Mouse (Mus musculus) forebrain, postnatal 0 days (tissue): ENCODE measurements at regions not wholly inside any gene's neighbourhood (a gene's known extent, or its start where the extent isn't known, plus 50 kb on each side); places are given as distances from the start of the nearest gene placed in this dataset.

Experiments
- ATAC-seq: fragments of 200-750 bp; cut with Nextera tagmentation; 2 replicates; pipeline ENCODE4 v1.8.0; 2017; ENCODE audit warnings: mild to moderate bottlenecking, moderate library complexity
- DNase-seq: peaks from one replicate; pipeline ENCODE4 v3.0.0-alpha.2; 2015
- H3K27ac ChIP-seq: fragments of 300-500 bp; sonication (generic); 2 replicates; pipeline ENCODE4 v1.5.1; 2014; ENCODE audit warnings: low read depth, mild to moderate bottlenecking, antibody characterized with exemption, low read length, moderate library complexity, mixed read lengths
- H3K27me3 ChIP-seq: fragments of 300-500 bp; sonication (generic); 2 replicates; pipeline ENCODE4 v1.6.1; 2014; ENCODE audit warnings: mild to moderate bottlenecking, low read length, mixed read lengths; ENCODE audit not compliant: insufficient read depth
- H3K36me3 ChIP-seq: fragments of 300-500 bp; sonication (generic); 2 replicates; pipeline ENCODE4 v1.6.1; 2014; ENCODE audit warnings: mild to moderate bottlenecking, moderate library complexity; ENCODE audit not compliant: insufficient read depth
- H3K4me1 ChIP-seq: fragments of 300-500 bp; sonication (generic); 2 replicates; pipeline ENCODE4 v1.6.1; 2014; ENCODE audit warnings: antibody characterized with exemption; ENCODE audit not compliant: insufficient read depth
- H3K4me2 ChIP-seq: fragments of 300-500 bp; sonication (generic); 2 replicates; pipeline ENCODE4 v1.6.1; 2014; ENCODE audit warnings: low read depth, mild to moderate bottlenecking, moderate library complexity
- H3K4me3 ChIP-seq: fragments of 300-500 bp; sonication (generic); 2 replicates; pipeline ENCODE4 v1.5.1; 2014; ENCODE audit warnings: low read depth, low read length, mixed read lengths
- H3K9ac ChIP-seq: fragments of 300-500 bp; sonication (generic); 2 replicates; pipeline ENCODE4 v1.6.1; 2014; ENCODE audit warnings: mild to moderate bottlenecking
- H3K9me3 ChIP-seq: fragments of 300-500 bp; sonication (generic); 2 replicates; pipeline ENCODE4 v1.6.1; 2016; ENCODE audit warnings: low read length
- CTCF ChIP-seq: sonication (generic); IDR thresholded peaks from 2 replicates; pipeline ENCODE4 v1.5.1; 2016; ENCODE audit warnings: antibody characterized with exemption, control low read depth, low read depth
- WGBS: fragments of 180-500 bp; shearing (Covaris S2); extraction: QIAGEN DNeasy Blood & Tissue Kit; methylation state at CpG from one replicate; pipeline ENCODE4 v1.1.7; 2014; 5-methylcytosine and 5-hydroxymethylcytosine counted together

DNA sequence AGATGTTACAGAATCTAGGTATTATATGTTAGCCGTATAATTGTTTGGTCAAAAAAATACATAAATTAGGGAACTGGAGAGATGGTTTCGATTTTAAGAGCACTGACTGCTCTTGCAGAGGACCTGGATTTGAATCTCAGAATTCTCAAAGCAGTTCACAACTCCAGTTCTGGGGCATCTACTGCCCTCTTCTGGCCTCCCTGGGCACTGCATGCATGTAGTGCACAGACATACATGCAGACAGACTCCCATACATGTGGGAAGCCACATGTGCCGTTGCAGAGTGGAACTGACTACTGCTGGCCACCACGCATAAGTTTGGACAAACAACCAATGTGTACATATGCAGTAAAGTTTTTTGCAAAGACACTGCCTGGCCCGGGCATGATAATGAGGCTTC is 62.0 kb upstream of the Foxn2 start:
- H3K36me3 ChIP-seq, result no peaks in the 10 kb centered on the region
- no peak overlapping the region for H3K4me3 ChIP-seq
- 79% methylated on average over 5 of the region's 5 CpGs for WGBS
- peak; percentile 38 for TF ChIP-seq CTCF
- ATAC-seq (no peak), DNase-seq (no peak)
- H3K4me1 ChIP-seq, result no peaks in the 10 kb centered on the region
- no peak overlapping the region for H3K27ac ChIP-seq
- H3K4me2 ChIP-seq, result no peak overlapping the region
- no peaks in the 10 kb centered on the region; the same call in 1 of the 2 replicates for H3K9me3 ChIP-seq
- H3K27me3 ChIP-seq, result no peaks in the 10 kb centered on the region
- H3K9ac ChIP-seq, result no peak overlapping the region

DNA sequence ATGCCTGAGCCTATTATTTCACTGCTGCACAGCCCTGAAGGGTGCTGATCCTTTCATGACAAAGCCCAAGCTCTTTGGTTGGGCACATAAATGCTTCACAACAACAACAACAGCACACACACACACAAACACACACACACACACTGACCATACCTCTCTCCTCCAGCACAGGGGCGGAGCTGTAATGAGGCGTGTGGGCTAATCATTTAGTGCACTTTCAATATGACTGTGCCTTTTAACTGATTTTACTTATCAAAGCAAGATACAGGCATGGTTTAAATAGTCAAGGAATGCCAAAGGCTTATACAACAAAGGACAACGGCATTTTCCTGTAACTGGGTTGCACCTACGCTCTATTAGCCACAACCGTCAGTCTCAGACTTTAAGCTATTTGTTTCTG is 61.1 kb upstream of the Foxn2 start:
- WGBS, result 94% methylated on average over 5 of the region's 5 CpGs
- Histone ChIP-seq H3K27me3 (no peaks in the 10 kb centered on the region), H3K4me1 (no peaks in the 10 kb centered on the region), H3K27ac (no peak overlapping the region), H3K9ac (no peak overlapping the region), H3K36me3 (no peaks in the 10 kb centered on the region), H3K4me2 (no peak overlapping the region), H3K4me3 (no peak overlapping the region), H3K9me3 (no peaks in the 10 kb centered on the region; the same call in 1 of the 2 replicates)
- TF ChIP-seq CTCF, result no peak
- DNase-seq (no peak), ATAC-seq (no peak)

DNA sequence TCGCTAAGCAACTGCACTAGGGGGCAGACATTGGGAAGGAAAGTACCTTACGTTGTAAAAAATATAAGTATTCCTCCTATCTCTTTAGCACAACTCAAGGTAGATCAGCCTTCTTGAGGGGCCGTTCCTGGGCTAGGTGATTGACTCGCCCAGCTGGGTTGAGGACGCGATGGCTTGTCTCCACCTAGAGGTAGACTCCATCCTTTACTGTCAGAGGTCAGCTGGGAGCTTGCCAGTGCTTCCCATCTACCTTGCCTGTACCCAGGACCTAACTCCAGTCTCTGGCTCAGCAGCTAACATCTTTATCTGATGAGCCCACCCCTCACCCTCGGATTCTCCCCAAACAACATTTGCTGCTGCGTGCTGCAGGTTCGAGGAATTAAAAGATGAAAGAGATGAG is 59.4 kb upstream of the Foxn2 start:
- no peaks in the 10 kb centered on the region; the same call in 1 of the 2 replicates for H3K9me3 ChIP-seq
- WGBS, result 69% methylated on average over 9 of the region's 9 CpGs
- no peak for ATAC-seq
- H3K4me2 ChIP-seq, result no peak overlapping the region
- no peak for TF ChIP-seq CTCF
- no peaks in the 10 kb centered on the region for H3K36me3 ChIP-seq
- no peaks in the 10 kb centered on the region for H3K4me1 ChIP-seq
- no peak overlapping the region for H3K4me3 ChIP-seq
- no peak for DNase-seq
- H3K9ac ChIP-seq, result no peak overlapping the region
- H3K27ac ChIP-seq, result no peak overlapping the region
- H3K27me3 ChIP-seq, result no peaks in the 10 kb centered on the region

GRCm38 (mm10) chr17:88383447-88383846 is 57.1 kb upstream of the Foxn2 start:
- ATAC-seq (no peak), DNase-seq (no peak)
- H3K4me1 ChIP-seq, result no peaks in the 10 kb centered on the region
- H3K36me3 ChIP-seq, result no peaks in the 10 kb centered on the region
- WGBS, result 80% methylated on average over 4 of the region's 4 CpGs
- H3K4me2 ChIP-seq, result no peak overlapping the region
- H3K27ac ChIP-seq, result no peak overlapping the region
- TF ChIP-seq CTCF, result no peak
- no peak overlapping the region for H3K9ac ChIP-seq
- H3K27me3 ChIP-seq, result no peaks in the 10 kb centered on the region
- H3K4me3 ChIP-seq, result no peak overlapping the region
- H3K9me3 ChIP-seq, result no peaks in the 10 kb centered on the region; the same call in 1 of the 2 replicates

DNA sequence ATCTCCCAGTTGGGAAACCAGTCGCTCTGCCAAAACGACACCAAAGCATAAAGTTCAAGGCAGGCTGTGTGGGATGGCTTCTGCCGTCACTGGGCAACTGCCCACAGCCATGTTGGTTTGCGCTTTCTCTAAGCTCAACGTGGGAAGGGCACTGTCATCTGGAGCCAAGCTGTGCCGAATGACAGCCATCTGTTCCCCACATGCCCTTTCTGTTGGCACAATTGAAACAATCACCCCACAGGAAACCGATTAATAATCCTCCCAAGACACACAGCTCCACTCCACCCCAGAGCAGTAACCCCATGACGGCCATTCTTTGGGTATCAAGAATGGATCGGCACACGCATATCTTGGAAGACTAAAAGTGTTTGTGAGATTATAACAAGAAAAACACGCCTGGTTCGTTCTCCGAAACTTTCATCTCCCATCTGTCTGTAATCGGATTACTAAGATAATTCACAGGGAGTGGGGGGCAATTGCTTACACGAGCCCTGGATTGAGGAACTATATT is 52.0 kb upstream of the Foxn2 start:
- DNase-seq (no peak), ATAC-seq (0 out of 2 replicates have a peak, but pooled peaks have one; percentile 23)
- H3K9me3 ChIP-seq, result no peaks in the 10 kb centered on the region
- 48% methylated on average over 15 of the region's 15 CpGs for WGBS
- no peak overlapping the region for H3K4me2 ChIP-seq
- H3K4me3 ChIP-seq, result no peak overlapping the region
- no peak for TF ChIP-seq CTCF
- no peaks in the 10 kb centered on the region for H3K4me1 ChIP-seq
- no peaks in the 10 kb centered on the region for H3K27me3 ChIP-seq
- H3K27ac ChIP-seq, result no peak overlapping the region
- no peak overlapping the region for H3K9ac ChIP-seq
- H3K36me3 ChIP-seq, result no peaks in the 10 kb centered on the region

DNA sequence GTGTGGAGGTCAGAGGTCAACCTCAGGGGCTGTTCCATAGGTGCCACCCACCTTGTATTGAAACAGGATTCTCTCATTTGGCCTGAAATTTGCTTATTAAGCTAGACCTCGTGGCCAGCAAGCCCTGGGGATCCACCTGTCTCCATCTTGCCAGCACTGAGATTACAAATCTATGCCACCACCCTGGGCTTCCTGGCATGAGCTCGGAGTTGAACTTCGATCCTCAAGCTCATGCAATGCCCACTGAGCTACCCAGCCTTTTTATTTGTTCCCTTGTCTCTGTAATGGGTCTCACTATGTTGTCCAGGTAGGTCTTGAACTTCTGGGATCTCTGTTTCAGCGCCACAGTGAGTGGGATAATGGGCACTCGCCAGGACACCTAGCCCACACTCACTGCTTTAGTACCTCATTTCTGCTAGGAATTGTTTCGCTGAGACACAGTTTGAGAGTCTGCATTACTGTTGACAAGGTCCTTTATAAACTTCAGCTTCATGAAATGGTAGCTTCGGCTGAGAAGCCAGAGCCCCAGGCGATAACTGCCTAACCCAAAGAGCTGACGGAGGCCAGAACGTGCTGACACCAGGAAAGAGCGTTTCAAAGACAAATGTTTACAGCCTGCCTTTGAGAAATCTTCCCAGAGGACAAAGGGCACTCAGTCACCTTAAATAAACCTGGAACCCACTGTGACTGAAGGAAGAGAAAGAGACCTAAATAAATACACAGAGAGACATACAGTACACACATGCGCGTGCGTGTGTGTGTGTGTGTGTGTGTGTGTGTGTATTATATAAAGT is 50.6 kb upstream of the Foxn2 start:
- Histone ChIP-seq H3K27ac (no peak overlapping the region), H3K4me1 (no peaks in the 10 kb centered on the region), H3K4me3 (no peak overlapping the region), H3K27me3 (no peaks in the 10 kb centered on the region), H3K9ac (no peak overlapping the region), H3K4me2 (no peak overlapping the region), H3K36me3 (no peaks in the 10 kb centered on the region), H3K9me3 (no peaks in the 10 kb centered on the region)
- ATAC-seq (no peak), DNase-seq (no peak)
- TF ChIP-seq CTCF, result no peak
- WGBS, result 80% methylated on average over 14 of the region's 14 CpGs
